Mouse (Mus musculus) embryonic facial prominence, embryonic 12.5 days (tissue): ENCODE results near the gene Rab40c. TPM values are rescaled to one million over a fixed set of nuclear protein-coding genes. Genes with fewer than 3 reads are reported as not detected.

Experiments used
- ATAC-seq: fragments of 200-750 bp; cut with Nextera tagmentation; 2 replicates; pipeline ENCODE4 v1.8.0; 2017; ENCODE audit not compliant: insufficient number of reproducible peaks, insufficient read depth, low FRiP score, low TSS enrichment
- H3K27ac ChIP-seq: fragments of 300-500 bp; sonication (generic); 2 replicates; pipeline ENCODE4 v1.5.1; 2016; ENCODE audit warnings: mild to moderate bottlenecking
- H3K27me3 ChIP-seq: fragments of 300-500 bp; sonication (generic); 2 replicates; pipeline ENCODE4 v1.6.1; 2016; ENCODE audit warnings: mild to moderate bottlenecking, moderate library complexity
- H3K36me3 ChIP-seq: fragments of 300-500 bp; sonication (generic); 2 replicates; pipeline ENCODE4 v1.6.1; 2016; ENCODE audit warnings: mild to moderate bottlenecking
- H3K4me1 ChIP-seq: fragments of 300-500 bp; sonication (generic); 2 replicates; pipeline ENCODE4 v1.6.1; 2016
- H3K4me2 ChIP-seq: fragments of 300-500 bp; sonication (generic); replicated peaks from 2 replicates; pipeline ENCODE4 v1.6.1; 2016; ENCODE audit warnings: mild to moderate bottlenecking, moderate library complexity
- H3K4me3 ChIP-seq: fragments of 300-500 bp; sonication (generic); 2 replicates; pipeline ENCODE4 v1.5.1; 2016; ENCODE audit warnings: mild to moderate bottlenecking
- H3K9ac ChIP-seq: fragments of 300-500 bp; sonication (generic); 2 replicates; pipeline ENCODE4 v1.6.1; 2016; ENCODE audit warnings: mild to moderate bottlenecking, moderate library complexity
- H3K9me3 ChIP-seq: fragments of 300-500 bp; sonication (generic); 2 replicates; pipeline ENCODE4 v1.6.1; 2016; ENCODE audit warnings: mild to moderate bottlenecking, moderate library complexity
- whole genome bisulfite sequencing: fragments of 180-500 bp; shearing (Covaris S2); methylation state at CpG from one replicate; pipeline ENCODE4 v1.1.7; 2016; 5-methylcytosine and 5-hydroxymethylcytosine counted together
- polyA plus RNA-seq: library from polyadenylated mRNA; unstranded; fragments of >200 nt; fragmentation: Nextera tagmentation; extraction: Ambion mirVana; gene quantifications from 2 replicates; pipeline ENCODE4 v1.2.1, GENCODE M21; 2016

Gene Rab40c
- polyA plus RNA-seq = 37.4 and 40.9 TPM in 2 replicates

DNA sequence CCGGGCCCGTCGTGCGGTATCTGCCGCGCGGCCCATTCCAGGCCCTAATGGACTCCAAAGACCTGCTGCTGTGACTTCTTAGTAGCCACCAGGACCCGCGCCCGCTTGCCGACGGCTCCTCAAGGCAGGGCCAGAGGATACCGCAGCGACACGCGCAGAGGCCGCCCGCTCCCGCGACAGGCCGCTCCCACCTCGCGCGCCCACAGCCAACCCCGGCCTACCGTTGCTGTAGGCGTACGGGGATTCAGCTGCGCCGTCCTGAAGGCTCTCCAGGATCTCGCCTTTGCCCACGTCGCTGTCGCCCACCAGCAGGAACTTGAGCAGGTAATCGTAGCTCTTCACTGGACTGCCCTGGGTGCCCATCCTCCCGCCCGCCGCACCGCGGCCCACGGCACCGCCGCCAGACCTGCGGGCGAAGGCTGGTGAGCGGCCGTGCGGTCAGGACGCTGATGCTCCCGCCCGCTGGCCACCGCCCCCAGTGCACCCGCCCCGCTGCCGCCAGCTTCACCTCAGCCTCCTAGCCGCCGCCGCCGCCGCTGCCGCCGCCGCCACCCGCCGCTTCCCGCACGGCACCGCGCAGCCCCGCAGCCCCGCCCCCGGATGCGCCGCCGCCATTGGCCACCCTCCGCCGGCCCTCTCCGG is at the start of gene Rab40c:
TSS of gene Rab40c (minus strand) at position 584 of the 642 bp plus-strand sequence.
- Histone ChIP-seq H3K4me1 (peaks cover 17% of the 10 kb centered on the region), H3K4me3 (peak within 1 kb of the TSS; percentile 95), H3K9me3 (no peaks in the 10 kb centered on the region), H3K9ac (peak within 1 kb of the TSS; percentile 71), H3K27ac (peak within 1 kb of the TSS; percentile 86), H3K27me3 (no peaks in the 10 kb centered on the region), H3K4me2 (peak within 1 kb of the TSS; percentile 80), H3K36me3 (no peaks in the 10 kb centered on the region)
- WGBS = under 1% methylated on average over 61 of the region's 78 CpGs
- no peak for ATAC-seq

DNA sequence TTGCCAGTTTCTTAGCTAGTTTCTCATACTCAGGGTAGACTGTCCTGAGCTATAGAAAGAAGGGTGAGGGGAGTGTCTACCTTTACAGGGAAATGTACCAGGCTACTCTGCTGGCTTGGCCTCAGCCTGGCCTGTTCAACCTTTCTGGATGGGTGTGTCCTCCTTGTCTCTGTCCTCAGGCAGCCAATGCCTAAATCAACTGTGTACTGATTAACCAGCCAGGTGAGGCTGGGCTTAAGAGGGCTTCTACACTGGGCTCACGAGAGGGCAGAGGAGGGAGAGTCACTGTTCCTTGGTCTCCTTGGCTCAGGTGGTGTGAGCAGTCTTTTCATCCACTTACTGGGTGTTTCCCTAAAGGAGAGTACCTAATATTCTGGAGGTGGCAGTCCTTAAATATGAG is 48.6 kb upstream of the Rab40c start:
- Histone ChIP-seq H3K9ac (no peak overlapping the region), H3K27me3 (no peaks in the 10 kb centered on the region), H3K4me3 (no peak overlapping the region), H3K27ac (no peak overlapping the region), H3K36me3 (peaks cover 19% of the 10 kb centered on the region), H3K4me2 (no peak overlapping the region), H3K9me3 (no peaks in the 10 kb centered on the region), H3K4me1 (no peaks in the 10 kb centered on the region)
- 75% methylated on average over 1 of the region's 1 CpGs for WGBS
- ATAC-seq = no peak

DNA sequence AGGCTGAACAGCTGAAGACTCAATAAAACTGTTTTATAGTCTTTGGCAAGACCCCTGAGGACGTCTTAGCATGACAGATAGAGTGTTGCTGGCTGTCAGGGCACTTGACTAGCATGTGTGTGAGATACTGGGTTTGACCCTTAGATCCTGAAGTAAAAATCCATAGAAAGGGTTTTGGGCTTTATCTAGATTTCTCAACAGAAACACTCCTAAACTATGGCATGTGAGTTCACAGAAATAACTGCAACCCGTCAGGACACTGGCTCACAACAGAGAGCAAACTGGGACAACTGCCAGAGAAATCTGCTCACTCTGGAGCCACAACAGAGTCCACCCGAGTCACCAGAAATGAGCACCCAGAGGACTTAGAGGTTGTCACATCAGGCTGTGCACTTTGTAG is 48.1 kb upstream of the Rab40c start:
- Histone ChIP-seq H3K27ac (no peak overlapping the region), H3K4me2 (no peak overlapping the region), H3K4me1 (no peaks in the 10 kb centered on the region), H3K9ac (no peak overlapping the region), H3K4me3 (no peak overlapping the region), H3K36me3 (peaks cover 24% of the 10 kb centered on the region), H3K27me3 (no peaks in the 10 kb centered on the region), H3K9me3 (no peaks in the 10 kb centered on the region)
- no peak for ATAC-seq
- WGBS = 79% methylated on average over 3 of the region's 3 CpGs

DNA sequence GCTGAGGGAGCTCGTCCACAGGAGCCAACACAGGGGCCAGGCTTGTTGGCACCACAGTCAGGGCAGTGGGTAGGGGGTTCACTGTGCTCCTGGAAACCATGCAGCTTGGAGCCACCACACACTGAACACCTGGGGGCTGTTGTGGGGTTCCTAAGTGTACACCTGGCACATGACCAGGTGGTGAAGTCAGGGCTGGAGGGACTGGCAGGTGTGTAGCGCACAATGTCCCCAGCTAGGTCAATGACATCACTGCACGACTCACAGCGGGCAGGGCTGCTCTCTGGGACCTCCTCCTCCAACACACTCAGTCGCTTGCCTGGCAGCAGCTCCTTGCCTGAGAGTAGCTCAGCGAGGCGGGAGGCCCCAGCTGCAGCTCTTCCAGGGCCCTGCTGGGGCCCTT is 44.7 kb upstream of the Rab40c start:
- Histone ChIP-seq H3K4me3 (no peak overlapping the region), H3K4me2 (no peak overlapping the region), H3K27me3 (no peaks in the 10 kb centered on the region), H3K27ac (no peak overlapping the region), H3K9me3 (no peaks in the 10 kb centered on the region), H3K4me1 (no peaks in the 10 kb centered on the region), H3K9ac (no peak overlapping the region), H3K36me3 (peaks cover 56% of the 10 kb centered on the region)
- no peak for ATAC-seq
- WGBS = 91% methylated on average over 7 of the region's 7 CpGs

DNA sequence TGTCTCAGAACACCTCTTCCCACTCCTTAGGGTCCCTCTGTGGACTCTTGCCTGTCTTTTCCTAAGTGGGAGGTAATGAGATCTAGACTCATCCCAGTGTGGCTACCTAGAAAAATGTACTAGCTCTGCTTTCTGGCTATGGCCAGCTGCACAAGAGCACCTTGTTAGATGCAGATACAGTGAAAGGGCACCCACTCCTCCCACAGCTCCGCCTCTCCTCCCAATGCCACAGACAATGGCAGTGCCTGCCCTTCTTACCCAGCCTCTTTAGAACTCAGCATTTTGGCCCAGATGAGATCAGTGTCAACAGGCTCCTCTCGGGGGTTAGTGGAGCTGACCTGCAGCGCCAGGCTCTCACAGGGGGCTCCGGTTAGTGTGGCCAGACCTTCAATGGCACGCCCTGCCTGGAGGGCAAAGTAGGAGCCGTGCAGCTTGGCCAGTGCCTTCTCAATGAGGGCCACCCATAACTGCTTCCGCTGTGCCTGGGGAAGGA is 42.9 kb upstream of the Rab40c start:
- Histone ChIP-seq H3K4me2 (no peak overlapping the region), H3K4me1 (peaks cover 3% of the 10 kb centered on the region; the same call in 1 of the 2 replicates), H3K27me3 (no peaks in the 10 kb centered on the region), H3K36me3 (peaks cover 68% of the 10 kb centered on the region), H3K27ac (no peak overlapping the region), H3K9me3 (no peaks in the 10 kb centered on the region), H3K9ac (no peak overlapping the region), H3K4me3 (no peak overlapping the region)
- WGBS = 89% methylated on average over 7 of the region's 7 CpGs
- no peak for ATAC-seq

DNA sequence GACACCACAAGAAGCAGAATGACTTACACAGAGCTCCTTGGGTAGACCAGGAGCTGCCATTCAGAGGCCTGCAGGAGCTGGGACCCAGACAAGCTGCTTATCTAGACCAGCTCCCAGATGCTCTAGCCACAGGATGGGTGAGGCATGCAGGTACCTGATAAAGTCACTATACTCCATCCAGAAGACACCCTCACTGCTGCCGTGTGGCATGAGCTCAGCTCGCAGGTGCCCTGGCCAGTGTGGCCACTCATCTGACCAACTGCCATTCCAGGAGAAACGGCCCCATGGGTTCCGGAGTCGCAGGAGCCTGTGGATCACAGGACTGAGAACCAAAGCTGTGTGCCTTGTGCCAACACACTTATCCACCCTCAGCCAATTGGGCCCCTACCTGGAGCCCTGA is 42.0 kb upstream of the Rab40c start:
- Histone ChIP-seq H3K9me3 (no peaks in the 10 kb centered on the region), H3K4me2 (no peak overlapping the region), H3K9ac (no peak overlapping the region), H3K4me3 (no peak overlapping the region), H3K36me3 (peaks cover 68% of the 10 kb centered on the region), H3K27me3 (no peaks in the 10 kb centered on the region), H3K27ac (no peak overlapping the region), H3K4me1 (peaks cover 4% of the 10 kb centered on the region; the same call in 1 of the 2 replicates)
- no peak for ATAC-seq
- 95% methylated on average over 5 of the region's 5 CpGs for WGBS

DNA sequence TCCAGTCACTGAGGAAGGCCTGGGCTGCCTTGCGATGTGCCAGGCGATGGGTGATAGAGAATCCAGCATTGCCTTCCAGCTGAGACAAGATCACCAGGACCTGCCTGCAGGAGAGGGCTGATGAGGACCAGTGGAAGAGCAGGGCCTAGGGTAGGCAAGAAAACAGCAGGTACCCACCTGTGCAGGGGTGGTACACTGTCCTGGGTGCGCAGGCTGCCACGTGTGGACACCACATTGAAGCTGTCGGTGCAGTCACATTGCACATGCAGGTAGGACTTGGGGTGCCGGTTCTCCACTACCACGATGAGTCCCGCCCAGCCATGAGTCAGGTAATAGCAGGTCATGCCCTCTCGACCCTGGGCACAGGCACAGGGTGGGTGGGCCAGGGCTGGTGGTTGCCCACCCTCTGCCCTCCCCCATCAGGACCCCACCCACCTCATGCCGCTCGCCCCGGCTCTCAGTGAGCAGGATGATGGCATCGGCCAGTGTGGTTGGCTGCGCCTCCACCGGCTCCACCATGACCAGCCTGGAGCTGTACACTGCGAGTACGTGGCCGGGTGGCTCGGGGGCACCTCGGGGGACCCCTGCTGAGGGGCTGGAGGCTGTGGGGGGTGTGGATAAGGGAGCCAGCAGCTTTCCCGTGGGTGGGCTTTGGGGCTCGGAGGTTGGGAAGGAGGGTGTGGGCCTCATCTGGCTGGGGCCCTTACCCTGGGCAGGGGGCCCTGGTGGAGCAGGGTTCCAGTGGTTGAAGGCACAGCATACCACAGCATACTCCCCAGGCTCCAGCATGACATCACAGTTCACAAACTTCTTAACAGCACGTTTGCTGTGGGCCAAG is 40.3 kb upstream of the Rab40c start:
- Histone ChIP-seq H3K27ac (no peak overlapping the region), H3K4me2 (no peak overlapping the region), H3K4me1 (peaks cover 4% of the 10 kb centered on the region; the same call in 1 of the 2 replicates), H3K9ac (no peak overlapping the region), H3K9me3 (no peaks in the 10 kb centered on the region), H3K4me3 (no peak overlapping the region), H3K36me3 (peaks cover 64% of the 10 kb centered on the region), H3K27me3 (0 out of 2 replicates have a peak, but pooled peaks cover under 1% of the 10 kb centered on the region)
- no peak for ATAC-seq
- 92% methylated on average over 23 of the region's 23 CpGs for WGBS

DNA sequence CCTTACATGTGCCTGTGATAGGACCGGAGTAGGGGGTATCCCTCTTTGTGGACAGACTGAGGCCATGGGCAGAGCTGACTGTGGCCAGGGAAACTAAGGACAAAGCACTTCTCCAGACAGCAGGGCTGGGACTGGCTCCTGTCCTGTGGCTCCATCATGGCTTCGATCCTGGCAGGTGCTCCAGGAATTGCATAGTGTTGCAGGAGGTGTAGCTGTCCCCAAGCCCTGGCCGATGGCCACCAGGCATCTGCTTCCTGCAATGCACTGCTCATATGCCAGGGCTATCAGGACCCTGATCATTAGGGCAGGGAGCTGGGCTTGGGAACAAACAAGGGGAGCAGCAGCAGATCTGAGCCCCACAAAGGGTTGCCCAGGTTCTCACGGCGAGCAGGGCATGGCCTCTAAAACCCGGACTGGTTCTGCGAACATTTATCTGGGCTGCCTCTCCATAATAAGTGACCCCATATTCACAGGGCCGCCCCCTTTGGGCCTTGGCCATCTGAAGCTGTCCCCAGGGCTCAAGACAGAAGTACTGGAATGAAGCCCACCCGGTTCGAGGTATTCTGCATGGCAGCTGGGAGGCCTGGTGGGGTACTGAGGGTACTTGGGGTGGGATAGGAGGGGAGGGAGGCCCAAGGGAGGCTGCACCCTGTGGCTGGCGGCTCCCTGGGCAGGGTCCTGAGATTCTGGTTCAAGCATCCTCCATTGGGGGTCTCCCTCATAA is 39.4 kb upstream of the Rab40c start:
- peaks cover 56% of the 10 kb centered on the region for H3K36me3 ChIP-seq
- WGBS = 91% methylated on average over 11 of the region's 11 CpGs
- peaks cover 4% of the 10 kb centered on the region; the same call in 1 of the 2 replicates for H3K4me1 ChIP-seq
- no peak overlapping the region for H3K9ac ChIP-seq
- H3K27ac ChIP-seq = no peak overlapping the region
- no peak for ATAC-seq
- no peak overlapping the region for H3K4me3 ChIP-seq
- 0 out of 2 replicates have a peak, but pooled peaks cover 8% of the 10 kb centered on the region for H3K27me3 ChIP-seq
- H3K4me2 ChIP-seq = no peak overlapping the region
- H3K9me3 ChIP-seq = no peaks in the 10 kb centered on the region

DNA sequence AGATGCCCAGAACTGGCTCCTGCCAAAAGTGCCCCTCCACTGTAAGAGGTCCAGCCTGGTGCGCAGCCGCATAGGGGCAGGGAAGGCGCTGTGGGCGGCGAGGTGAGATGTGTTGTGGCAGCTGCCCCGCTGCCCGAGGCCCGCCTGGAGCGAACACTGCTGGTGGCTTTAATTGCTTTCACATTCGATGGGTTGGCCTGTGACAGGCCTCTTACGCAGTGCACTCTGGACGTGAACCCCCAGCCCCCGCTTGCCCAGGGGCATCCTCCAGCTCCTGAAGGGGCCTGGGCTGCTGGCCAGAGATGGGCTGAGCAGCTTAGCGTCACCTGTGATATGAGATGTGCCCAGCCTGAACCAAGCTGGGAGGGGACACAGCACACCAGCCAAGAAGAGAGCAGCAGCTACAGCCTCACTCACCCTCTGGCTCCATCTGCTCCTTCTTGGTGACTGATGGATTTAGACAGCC is 38.1 kb upstream of the Rab40c start:
- Histone ChIP-seq H3K9me3 (no peaks in the 10 kb centered on the region), H3K4me3 (no peak overlapping the region), H3K27me3 (peaks cover 19% of the 10 kb centered on the region), H3K4me1 (peaks cover 4% of the 10 kb centered on the region; the same call in 1 of the 2 replicates), H3K36me3 (peaks cover 43% of the 10 kb centered on the region), H3K9ac (no peak overlapping the region), H3K27ac (no peak overlapping the region), H3K4me2 (no peak overlapping the region)
- no peak for ATAC-seq
- WGBS = 75% methylated on average over 14 of the region's 14 CpGs

DNA sequence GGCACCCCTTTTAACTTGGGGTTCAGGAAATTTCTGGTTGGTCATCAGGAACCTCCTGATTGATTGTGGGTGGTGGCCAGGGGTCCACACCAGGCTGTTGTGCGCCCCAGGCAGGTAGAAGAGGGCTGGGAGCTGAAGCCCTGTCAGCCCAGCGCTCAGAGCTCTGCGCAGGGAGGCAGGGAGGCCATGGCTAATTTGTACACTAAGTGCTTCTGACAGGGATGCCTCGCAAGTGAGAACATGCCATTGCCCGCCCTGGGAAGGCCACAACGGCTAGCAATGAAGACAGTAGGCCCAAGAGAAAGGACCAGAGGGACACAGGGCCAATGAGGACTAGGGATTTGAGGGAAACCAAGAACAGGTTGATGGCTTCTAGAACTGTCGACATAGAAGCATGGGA is 37.1 kb upstream of the Rab40c start:
- Histone ChIP-seq H3K9ac (no peak overlapping the region), H3K36me3 (peaks cover 33% of the 10 kb centered on the region), H3K4me2 (no peak overlapping the region), H3K4me3 (no peak overlapping the region), H3K27me3 (peaks cover 29% of the 10 kb centered on the region), H3K27ac (no peak overlapping the region), H3K9me3 (no peaks in the 10 kb centered on the region), H3K4me1 (peaks cover 10% of the 10 kb centered on the region; the same call in 1 of the 2 replicates)
- 72% methylated on average over 7 of the region's 7 CpGs for WGBS
- no peak for ATAC-seq

DNA sequence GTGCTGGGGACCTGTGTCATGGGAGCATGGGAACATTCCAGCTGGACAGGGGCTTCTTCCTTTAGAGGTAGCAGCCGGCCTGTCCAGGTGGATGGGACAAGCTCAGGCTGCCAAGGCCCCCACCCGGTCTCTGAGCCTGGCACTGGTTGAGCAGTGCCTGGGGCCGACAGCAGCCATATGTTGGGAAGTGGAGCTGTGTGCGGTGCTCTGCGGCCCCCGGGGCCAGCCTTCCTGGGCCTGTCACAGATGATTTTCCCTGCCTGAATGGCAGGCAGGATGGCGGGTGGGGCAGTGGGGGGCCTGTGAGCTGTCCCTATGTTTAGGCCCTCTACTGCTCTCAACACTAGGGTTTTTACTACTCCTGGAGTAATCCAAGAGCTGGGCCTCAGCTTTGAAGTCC is 36.7 kb upstream of the Rab40c start:
- 61% methylated on average over 7 of the region's 7 CpGs for WGBS
- no peak overlapping the region for H3K4me3 ChIP-seq
- peaks cover 29% of the 10 kb centered on the region for H3K36me3 ChIP-seq
- no peak overlapping the region for H3K4me2 ChIP-seq
- H3K9ac ChIP-seq = no peak overlapping the region
- H3K27me3 ChIP-seq = peaks cover 33% of the 10 kb centered on the region
- H3K27ac ChIP-seq = no peak overlapping the region
- ATAC-seq = no peak
- H3K4me1 ChIP-seq = peaks cover 14% of the 10 kb centered on the region; the same call in 1 of the 2 replicates
- no peaks in the 10 kb centered on the region for H3K9me3 ChIP-seq
